Mouse (Mus musculus) cerebellum, adult 9-11 months (tissue): ENCODE results near the gene Rbm5.

Experiments used
- DNase-seq: peaks from one replicate; pipeline ENCODE4 v3.0.0; 2022

The Rbm5 gene

GRCm38 (mm10) chr9:107770374-107771290 is at the start of gene Rbm5:
Gene Rbm5 (minus strand): TSS chr9:107770996.
- peak; percentile 96 for DNase-seq

- DNase-seq = no peak
Observed at GRCm38 (mm10) chr9:107812132-107812531, 41.3 kb upstream of the Rbm5 start.

- DNase-seq = no peak
Observed at GRCm38 (mm10) chr9:107810985-107811384, 40.2 kb upstream of the Rbm5 start.

GRCm38 (mm10) chr9:107791714-107792113 is 20.9 kb upstream of the Rbm5 start:
- no peak for DNase-seq

- no peak for DNase-seq
Observed at GRCm38 (mm10) chr9:107782536-107783203, 11.9 kb upstream of the Rbm5 start.

GRCm38 (mm10) chr9:107776809-107777208 is 6.0 kb upstream of the Rbm5 start:
- no peak for DNase-seq

- no peak for DNase-seq
Observed at GRCm38 (mm10) chr9:107774411-107774810, 3.6 kb upstream of the Rbm5 start.

- no peak for DNase-seq
Observed at GRCm38 (mm10) chr9:107771782-107772181, 986 bp upstream of the Rbm5 start.

GRCm38 (mm10) chr9:107770037-107770373 is 791 bp downstream of the Rbm5 start:
- DNase-seq = no peak

GRCm38 (mm10) chr9:107769445-107770000 is 1.3 kb downstream of the Rbm5 start:
- no peak for DNase-seq

GRCm38 (mm10) chr9:107768851-107769250 is 1.9 kb downstream of the Rbm5 start:
- no peak for DNase-seq

GRCm38 (mm10) chr9:107759593-107759992 is 11.2 kb downstream of the Rbm5 start:
- no peak for DNase-seq

- no peak for DNase-seq
Observed at GRCm38 (mm10) chr9:107750378-107750777, 20.4 kb downstream of the Rbm5 start.

- DNase-seq = no peak
Observed at GRCm38 (mm10) chr9:107748063-107748462, 22.7 kb downstream of the Rbm5 start.

GRCm38 (mm10) chr9:107747310-107747709 is 23.5 kb downstream of the Rbm5 start:
- no peak for DNase-seq

GRCm38 (mm10) chr9:107746679-107747078 is 24.1 kb downstream of the Rbm5 start:
- DNase-seq = no peak

- no peak for DNase-seq
Observed at GRCm38 (mm10) chr9:107744061-107744460, 26.7 kb downstream of the Rbm5 start.

- peak; percentile 41 for DNase-seq
Observed at GRCm38 (mm10) chr9:107738841-107739202, 32.0 kb downstream of the Rbm5 start.

GRCm38 (mm10) chr9:107738020-107738840 is 32.6 kb downstream of the Rbm5 start:
- DNase-seq = peak; percentile 81

GRCm38 (mm10) chr9:107736185-107736485 is 34.7 kb downstream of the Rbm5 start:
- peak; percentile 57 for DNase-seq

- peak; percentile 50 for DNase-seq
Observed at GRCm38 (mm10) chr9:107735356-107736184, 35.2 kb downstream of the Rbm5 start.

GRCm38 (mm10) chr9:107734567-107734971 is 36.2 kb downstream of the Rbm5 start:
- DNase-seq = peak; percentile 12
